Mouse (Mus musculus) CH12.LX (cell line): Measurements from ENCODE around the gene Brip1.

Experiments
- BHLHE40 ChIP-seq: IDR thresholded peaks from 2 replicates; pipeline ENCODE4 v1.6.1; 2011; ENCODE audit warnings: mild to moderate bottlenecking, low read depth, low read length, improper control_type of control experiment
- CHD1 ChIP-seq: IDR thresholded peaks from 2 replicates; pipeline ENCODE4 v1.6.1; 2012; ENCODE audit warnings: low read depth, low read length, improper control_type of control experiment, inconsistent platforms
- CHD2 ChIP-seq: IDR thresholded peaks from 2 replicates; pipeline ENCODE4 v1.6.1; 2011; ENCODE audit warnings: low read length, improper control_type of control experiment
- CTCF ChIP-seq, 2 experiments: IDR thresholded peaks in 1 of 2; conservative IDR thresholded peaks in 1 of 2; 2 replicates each; pipeline ENCODE4 v1.5.1; 2011 to 2012; ENCODE audit warnings: low read depth in 2 of 2, low read length in 2 of 2, improper control_type of control experiment in 1 of 2, inconsistent platforms in 1 of 2, mild to moderate bottlenecking in 1 of 2, moderate library complexity in 1 of 2
- E2F4 ChIP-seq: IDR thresholded peaks from 2 replicates; pipeline ENCODE4 v1.6.1; 2011; ENCODE audit warnings: low read depth, low read length, improper control_type of control experiment; ENCODE audit not compliant: insufficient replicate concordance
- EP300 ChIP-seq: IDR thresholded peaks from 2 replicates; pipeline ENCODE4 v1.6.1; 2011; ENCODE audit warnings: low read length, improper control_type of control experiment
- GABPA ChIP-seq: IDR thresholded peaks from 2 replicates; pipeline ENCODE4 v1.6.1; 2012; ENCODE audit warnings: low read depth, low read length, improper control_type of control experiment, inconsistent platforms; ENCODE audit not compliant: insufficient replicate concordance
- MAFK ChIP-seq: IDR thresholded peaks from 2 replicates; pipeline ENCODE4 v1.6.1; 2011; ENCODE audit warnings: low read length, improper control_type of control experiment; ENCODE audit not compliant: insufficient replicate concordance
- MAX ChIP-seq: IDR thresholded peaks from 2 replicates; pipeline ENCODE4 v1.6.1; 2011; ENCODE audit warnings: low read length, improper control_type of control experiment
- MAZ ChIP-seq: IDR thresholded peaks from 2 replicates; pipeline ENCODE4 v1.6.1; 2012; ENCODE audit warnings: low read depth, mild to moderate bottlenecking, inconsistent platforms, low read length, improper control_type of control experiment, moderate library complexity
- POLR2A ChIP-seq: IDR thresholded peaks from 2 replicates; pipeline ENCODE4 v1.6.1; 2011; ENCODE audit warnings: low read depth, mild to moderate bottlenecking, improper control_type of control experiment, low read length
- UBTF ChIP-seq: IDR thresholded peaks from 2 replicates; pipeline ENCODE4 v1.6.1; 2012; ENCODE audit warnings: low read depth, mild to moderate bottlenecking, inconsistent platforms, low read length, improper control_type of control experiment, moderate library complexity
- USF1 ChIP-seq: IDR thresholded peaks from 2 replicates; pipeline ENCODE4 v1.6.1; 2014; ENCODE audit warnings: low read depth, mild to moderate bottlenecking, inconsistent platforms, low read length, improper control_type of control experiment
- ZC3H11A ChIP-seq: IDR thresholded peaks from 2 replicates; pipeline ENCODE4 v1.6.1; 2012; ENCODE audit warnings: low read depth, mild to moderate bottlenecking, inconsistent platforms, low read length, improper control_type of control experiment

- no peak for TF ChIP-seq CTCF (conservative IDR thresholded peaks at IDR 0.05 in 1 of 2, IDR thresholded peaks at IDR 0.05 in 1 of 2; ENCODE audit: low read depth in 2 of 2, low read length in 2 of 2)
- no peak for TF ChIP-seq UBTF
- no peak for TF ChIP-seq EP300
- TF ChIP-seq MAZ = no peak
- TF ChIP-seq MAX = no peak
- TF ChIP-seq POLR2A = no peak
- TF ChIP-seq CHD2 = no peak
- no peak for TF ChIP-seq USF1
- no peak for TF ChIP-seq MAFK
- TF ChIP-seq GABPA = no peak
- TF ChIP-seq E2F4 = no peak
- no peak for TF ChIP-seq CHD1
- no peak for TF ChIP-seq BHLHE40
- no peak for TF ChIP-seq ZC3H11A
Observed at GRCm38 (mm10) chr11:86106596-86106995, 94.4 kb downstream of the Brip1 start.
